Mouse (Mus musculus): ENCODE measurements around the gene Cd84.

DNA sequence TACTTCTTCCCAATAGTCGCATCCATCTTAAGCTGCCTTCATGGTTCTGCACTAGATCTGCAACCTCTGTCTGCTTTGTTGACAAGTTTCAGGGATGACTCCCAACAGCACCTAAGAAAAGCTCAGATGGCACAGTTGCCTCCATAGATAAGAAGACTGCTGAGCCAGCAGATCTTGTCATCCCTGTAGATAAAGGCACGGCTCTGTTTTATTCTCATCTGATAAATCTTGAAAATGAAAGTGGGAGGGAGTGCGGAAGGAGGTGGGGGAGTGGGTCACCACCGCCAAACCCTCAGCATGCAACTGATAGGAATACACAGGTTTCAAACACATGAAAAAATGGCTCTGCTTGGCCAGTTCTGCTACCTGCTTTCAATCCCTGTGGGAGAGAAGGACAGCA is 26.0 kb downstream of the Cd84 start:
- TF ChIP-seq CTCF (IDR thresholded peaks at IDR 0.05; ENCODE audit: borderline replicate concordance, insufficient read depth, low read depth, low read length) (no peak), POLR2A (IDR thresholded peaks at IDR 0.05; ENCODE audit: borderline replicate concordance, insufficient read depth, low read length) (no peak)

Measured in cerebellum, adult 2 months (tissue).